Mouse (Mus musculus) brown adipose tissue, adult 24 weeks (tissue): Measurements from ENCODE around the gene Bbs9. TPM values are rescaled to one million over a fixed set of nuclear protein-coding genes. Genes with fewer than 3 reads are reported as not detected.

Experiments
- H3K27ac ChIP-seq: fragments of 200-500 bp; replicated peaks from 2 replicates; pipeline ENCODE4 v1.5.1; 2012; ENCODE audit warnings: low read depth, mild to moderate bottlenecking, low read length
- H3K4me1 ChIP-seq: fragments of 200-500 bp; 2 replicates; pipeline ENCODE4 v1.6.1; 2012; ENCODE audit warnings: low read length, mixed read lengths; ENCODE audit not compliant: control insufficient read depth, insufficient read depth, insufficient read length
- H3K4me3 ChIP-seq: fragments of 200-500 bp; 2 replicates; pipeline ENCODE4 v1.5.1; 2012; ENCODE audit warnings: low read depth, mild to moderate bottlenecking, low read length, moderate library complexity; ENCODE audit not compliant: insufficient read depth
- polyA plus RNA-seq: library from polyadenylated mRNA; stranded (reverse); fragments of >200 nt; gene quantifications from 2 replicates; pipeline ENCODE4 v1.2.4, GENCODE M21; 2012; ENCODE audit not compliant: missing spikeins, insufficient read depth, insufficient read length

Bbs9 gene
- polyA plus RNA-seq, 1 experiment = 6.3 TPM

DNA sequence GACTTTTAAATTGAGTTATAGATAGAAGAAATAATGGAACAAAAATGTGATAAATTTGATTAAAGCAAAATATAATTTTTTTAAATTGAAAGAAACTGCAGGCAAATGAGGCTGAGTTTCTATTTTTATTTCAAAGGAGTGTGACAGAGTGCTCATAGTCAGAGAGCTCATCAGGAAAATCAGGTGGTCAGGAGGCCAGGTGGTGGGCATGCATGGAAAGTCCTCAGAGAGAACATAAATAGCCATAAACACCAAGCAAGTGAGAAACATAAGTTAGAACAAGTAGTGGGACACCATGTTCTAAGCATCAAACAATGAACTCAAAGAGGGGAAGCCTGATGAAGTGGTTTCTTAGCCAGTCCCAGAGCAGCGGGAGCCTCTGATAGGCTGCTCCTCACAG, 266.5 kb downstream of the Bbs9 start:
- no peak overlapping the region for H3K4me3 ChIP-seq
- H3K4me1 ChIP-seq = no peaks in the 10 kb centered on the region
- no peak overlapping the region for H3K27ac ChIP-seq

GRCm38 (mm10) chr9:22748617-22749016, 273.1 kb downstream of the Bbs9 start:
- Histone ChIP-seq H3K4me1 (no peaks in the 10 kb centered on the region), H3K4me3 (no peak overlapping the region), H3K27ac (no peak overlapping the region)

- no peaks in the 10 kb centered on the region for H3K4me1 ChIP-seq
- no peak overlapping the region for H3K27ac ChIP-seq
- no peak overlapping the region for H3K4me3 ChIP-seq
Measured at GRCm38 (mm10) chr9:22750779-22751545, 275.4 kb downstream of the Bbs9 start.

GRCm38 (mm10) chr9:22751546-22751929, 276.0 kb downstream of the Bbs9 start:
- H3K27ac ChIP-seq = no peak overlapping the region
- no peaks in the 10 kb centered on the region for H3K4me1 ChIP-seq

GRCm38 (mm10) chr9:22754081-22754672, 278.7 kb downstream of the Bbs9 start:
- no peaks in the 10 kb centered on the region for H3K4me1 ChIP-seq
- no peak overlapping the region for H3K4me3 ChIP-seq
- no peak overlapping the region for H3K27ac ChIP-seq

More at GRCm38 (mm10) chr9:22751546-22751929, 276.0 kb downstream of the Bbs9 start:
- no peak overlapping the region for H3K4me3 ChIP-seq

- Histone ChIP-seq H3K4me3 (no peak overlapping the region), H3K4me1 (peaks cover 2% of the 10 kb centered on the region; the same call in 1 of the 2 replicates), H3K27ac (no peak overlapping the region)
Measured at GRCm38 (mm10) chr9:22758487-22758886, 283.0 kb downstream of the Bbs9 start.

- Histone ChIP-seq H3K27ac (no peak overlapping the region), H3K4me3 (no peak overlapping the region), H3K4me1 (peaks cover 2% of the 10 kb centered on the region; the same call in 1 of the 2 replicates)
Measured at GRCm38 (mm10) chr9:22759241-22759640, 283.7 kb downstream of the Bbs9 start.

GRCm38 (mm10) chr9:22760376-22760775, 284.9 kb downstream of the Bbs9 start:
- H3K4me1 ChIP-seq = peaks cover 2% of the 10 kb centered on the region; the same call in 1 of the 2 replicates
- H3K27ac ChIP-seq = no peak overlapping the region
- H3K4me3 ChIP-seq = no peak overlapping the region

GRCm38 (mm10) chr9:22761487-22761886, 286.0 kb downstream of the Bbs9 start:
- Histone ChIP-seq H3K4me1 (peaks cover 2% of the 10 kb centered on the region; the same call in 1 of the 2 replicates), H3K27ac (no peak overlapping the region), H3K4me3 (no peak overlapping the region)

- Histone ChIP-seq H3K27ac (no peak overlapping the region), H3K4me1 (peaks cover 4% of the 10 kb centered on the region; the same call in 1 of the 2 replicates), H3K4me3 (no peak overlapping the region)
Measured at GRCm38 (mm10) chr9:22765618-22766220, 290.2 kb downstream of the Bbs9 start.

DNA sequence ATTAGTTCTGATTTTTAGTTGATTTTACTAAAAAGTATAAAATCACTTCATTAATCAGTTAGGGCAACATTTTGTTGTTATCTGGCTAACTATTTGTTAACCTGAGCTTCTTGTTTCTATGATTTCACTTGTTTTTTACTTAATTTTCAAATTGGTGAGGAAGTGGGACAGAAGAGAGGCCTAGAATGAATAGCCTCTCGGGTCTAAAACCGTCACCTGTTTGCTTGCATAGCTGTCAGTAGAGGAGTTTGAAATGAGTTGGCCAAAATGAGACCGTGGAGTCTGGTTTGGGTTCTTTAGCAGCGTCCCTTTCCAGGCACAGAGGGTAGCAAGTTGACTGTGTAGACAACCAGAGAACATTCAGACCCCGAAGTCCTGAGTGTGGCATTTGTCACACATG, 291.6 kb downstream of the Bbs9 start:
- Histone ChIP-seq H3K27ac (no peak overlapping the region), H3K4me3 (no peak overlapping the region), H3K4me1 (peaks cover 2% of the 10 kb centered on the region; the same call in 1 of the 2 replicates)

DNA sequence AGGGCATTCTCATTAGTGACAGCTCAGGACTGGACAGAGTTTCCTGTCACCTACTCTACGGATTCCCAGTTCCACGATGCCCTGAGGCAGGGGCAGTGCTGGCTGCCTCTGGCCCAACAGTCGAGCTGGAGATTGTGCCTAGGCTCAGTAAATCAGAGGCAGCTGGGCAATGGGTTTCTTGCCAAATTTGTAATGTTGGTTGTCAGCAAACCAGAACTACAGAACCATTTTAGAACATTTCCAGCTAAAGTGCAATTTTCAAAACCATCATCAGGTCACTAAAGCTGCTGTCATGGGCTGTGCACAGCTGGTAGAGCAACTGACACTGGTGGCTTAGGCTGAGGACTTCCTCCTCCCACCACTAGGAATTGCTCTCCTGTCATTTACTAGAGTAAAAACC, 292.3 kb downstream of the Bbs9 start:
- Histone ChIP-seq H3K4me1 (peaks cover 2% of the 10 kb centered on the region; the same call in 1 of the 2 replicates), H3K4me3 (no peak overlapping the region), H3K27ac (no peak overlapping the region)

DNA sequence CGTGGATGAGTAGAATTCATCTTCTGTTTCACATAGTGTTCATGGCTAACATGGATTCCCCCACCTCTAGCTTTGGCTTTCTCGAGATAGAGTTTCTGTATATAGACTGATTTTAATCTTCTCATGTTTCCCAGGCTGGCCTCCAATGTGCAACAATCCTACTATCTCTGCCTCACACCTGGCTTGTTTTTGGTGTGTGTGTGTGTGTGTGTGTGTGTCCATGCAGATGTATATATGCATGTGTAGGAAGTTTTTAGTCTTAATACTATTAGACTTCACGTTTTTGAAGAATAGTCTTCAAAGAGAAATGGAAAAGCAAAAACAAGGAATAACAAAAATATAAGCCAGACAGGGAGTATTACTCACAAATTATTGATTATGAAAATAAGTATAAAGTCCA, 296.3 kb downstream of the Bbs9 start:
- Histone ChIP-seq H3K27ac (no peak overlapping the region), H3K4me3 (no peak overlapping the region), H3K4me1 (peaks cover 2% of the 10 kb centered on the region; the same call in 1 of the 2 replicates)

DNA sequence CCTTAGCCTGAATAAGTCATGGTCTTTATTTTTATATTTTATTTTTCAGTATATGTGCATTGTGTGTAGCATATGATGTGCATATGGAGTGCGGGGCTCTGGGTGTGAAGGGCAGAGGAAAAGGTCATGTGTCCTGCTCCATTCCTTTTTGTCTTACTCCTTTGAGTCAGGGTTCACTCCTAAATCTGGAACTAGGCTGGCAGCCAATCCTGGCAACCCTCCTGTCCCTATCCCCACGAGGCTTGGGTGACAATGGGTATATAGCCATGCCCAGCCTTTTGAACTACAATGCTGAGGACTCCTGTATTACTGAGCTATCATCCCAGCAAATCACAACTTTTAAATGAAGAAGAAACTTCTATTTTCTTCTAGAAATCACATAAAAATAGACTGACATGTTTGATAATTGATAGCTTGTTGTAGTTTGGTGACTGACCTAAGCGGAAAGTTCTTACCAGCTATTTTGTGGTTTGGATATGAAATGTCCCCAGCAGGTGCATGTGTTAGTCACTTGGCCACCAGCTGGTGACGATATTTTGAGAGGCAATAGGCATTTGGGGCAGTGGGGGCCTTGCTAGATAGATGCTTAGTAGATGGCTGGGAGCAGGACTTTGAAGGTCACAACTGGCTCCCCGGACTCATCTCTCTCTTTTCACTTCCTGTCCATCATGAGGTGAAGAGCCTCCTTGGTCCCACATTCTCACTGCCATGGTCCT, 300.9 kb downstream of the Bbs9 start:
- H3K27ac ChIP-seq = no peak overlapping the region
- H3K4me1 ChIP-seq = no peaks in the 10 kb centered on the region
- no peak overlapping the region for H3K4me3 ChIP-seq

GRCm38 (mm10) chr9:22777425-22777824, 301.9 kb downstream of the Bbs9 start:
- no peaks in the 10 kb centered on the region for H3K4me1 ChIP-seq
- H3K27ac ChIP-seq = no peak overlapping the region
- no peak overlapping the region for H3K4me3 ChIP-seq
